Mouse (Mus musculus): ENCODE measurements around the gene Picalm. TPM values are rescaled to one million over a fixed set of nuclear protein-coding genes. Genes with fewer than 3 reads are reported as not detected.
"Not testable (repeated sequence)": the region's sequence is repeated elsewhere in the genome, so short reads cannot be mapped to it uniquely, and the experiment has no call there.

Gene Picalm
- polyA plus RNA-seq, 1 experiment from 2014 or later, result 39.1 TPM

DNA sequence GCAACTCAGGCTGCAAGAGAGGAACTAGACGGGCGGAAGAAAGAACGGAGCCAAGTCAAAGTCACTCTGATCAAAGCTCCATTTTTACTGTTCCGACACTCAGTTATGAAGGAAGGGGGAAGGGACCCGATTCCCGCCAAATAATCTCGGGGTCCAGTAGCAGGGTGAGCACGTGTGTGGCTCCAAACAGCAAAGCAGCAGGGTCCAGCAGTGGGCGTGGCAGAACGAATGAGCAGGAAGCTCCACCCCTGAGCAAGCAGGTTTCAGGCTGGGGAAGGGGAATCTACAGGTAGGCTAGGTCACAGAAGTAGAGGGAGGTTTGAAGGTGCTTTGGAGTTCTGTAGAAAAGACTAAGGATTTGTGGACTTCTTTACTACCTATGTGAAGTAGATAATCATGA is 37.8 kb downstream of the Picalm start:
- H3K27ac ChIP-seq; H3K4me1 ChIP-seq; H3K4me2 ChIP-seq; H3K4me3 ChIP-seq; ATAC-seq (replicated peaks); H3K36me3 ChIP-seq (replicated peaks); H3K9ac ChIP-seq; H3K27me3 ChIP-seq (replicated peaks); H3K9me3 ChIP-seq: not testable (repeated sequence)
- 88% methylated on average over 10 of the region's 10 CpGs for WGBS

DNA sequence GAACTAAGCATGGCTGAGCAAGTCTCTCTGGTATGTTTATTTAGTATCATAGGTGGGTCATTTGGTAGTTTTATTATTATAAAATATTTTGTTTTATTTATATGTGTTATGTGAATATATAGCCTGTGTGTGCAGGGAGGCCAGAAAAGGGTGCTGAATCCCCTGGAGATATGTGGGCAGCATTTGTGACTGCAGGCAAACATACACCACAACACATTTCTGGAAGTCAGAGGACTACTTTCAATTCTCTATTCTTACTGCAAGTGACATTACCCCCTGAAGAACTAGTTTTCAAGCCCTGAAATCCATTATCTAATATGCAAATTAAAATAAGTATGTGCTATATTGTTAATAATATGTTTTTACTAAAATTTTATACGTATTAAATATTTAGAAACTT is 43.8 kb downstream of the Picalm start:
- H3K36me3 ChIP-seq (replicated peaks), result peaks cover 7% of the 10 kb centered on the region; the same call in 1 of the 2 replicates
- no peak for ATAC-seq (replicated peaks)
- no peak overlapping the region for H3K4me2 ChIP-seq
- no peaks in the 10 kb centered on the region for H3K4me1 ChIP-seq
- no peaks in the 10 kb centered on the region for H3K9me3 ChIP-seq
- H3K9ac ChIP-seq, result no peak overlapping the region
- 97% methylated on average over 1 of the region's 1 CpGs for WGBS
- H3K27ac ChIP-seq, result no peak overlapping the region
- no peaks in the 10 kb centered on the region for H3K27me3 ChIP-seq (replicated peaks)
- no peak overlapping the region for H3K4me3 ChIP-seq

- no peaks in the 10 kb centered on the region for H3K9me3 ChIP-seq
- H3K4me2 ChIP-seq, result no peak overlapping the region
- ATAC-seq (replicated peaks), result no peak
- H3K27me3 ChIP-seq (replicated peaks), result no peaks in the 10 kb centered on the region
- 76% methylated on average over 2 of the region's 2 CpGs for WGBS
- H3K4me3 ChIP-seq, result no peak overlapping the region
- no peak overlapping the region for H3K27ac ChIP-seq
- H3K36me3 ChIP-seq (replicated peaks), result peaks cover 10% of the 10 kb centered on the region
- no peak overlapping the region for H3K9ac ChIP-seq
- H3K4me1 ChIP-seq, result no peaks in the 10 kb centered on the region
These were observed 45.6 kb downstream of the Picalm start for GRCm38 (mm10) chr7:90175576-90175975.

- ATAC-seq (replicated peaks), result no peak
- no peak overlapping the region for H3K27ac ChIP-seq
- H3K36me3 ChIP-seq (replicated peaks), result peaks cover 5% of the 10 kb centered on the region
- H3K4me3 ChIP-seq, result no peak overlapping the region
- 96% methylated on average over 1 of the region's 1 CpGs for WGBS
- no peaks in the 10 kb centered on the region for H3K4me1 ChIP-seq
- no peak overlapping the region for H3K4me2 ChIP-seq
- no peaks in the 10 kb centered on the region for H3K27me3 ChIP-seq (replicated peaks)
- H3K9me3 ChIP-seq, result no peaks in the 10 kb centered on the region
- no peak overlapping the region for H3K9ac ChIP-seq
These were observed 50.6 kb downstream of the Picalm start for GRCm38 (mm10) chr7:90180635-90181034.

DNA sequence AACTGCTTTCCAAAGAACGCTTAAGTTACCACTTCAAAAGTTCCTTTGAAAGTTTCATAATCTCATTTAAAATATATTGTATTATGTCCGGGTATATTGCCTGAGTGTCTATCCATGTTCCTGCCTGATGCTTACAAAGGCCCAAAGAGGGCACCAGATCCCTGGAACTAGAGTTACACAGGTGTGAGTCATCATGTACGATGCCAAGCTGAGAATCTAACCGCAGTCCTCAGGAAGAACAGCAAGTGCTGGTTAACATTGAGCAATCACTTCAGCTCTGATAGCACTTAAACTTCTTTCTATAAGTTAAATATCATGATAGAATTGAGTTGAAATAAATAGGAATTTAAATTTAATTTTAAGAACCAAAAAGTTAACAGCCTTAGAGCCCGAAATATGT is 70.2 kb downstream of the Picalm start:
- Histone ChIP-seq H3K4me2 (no peak overlapping the region), H3K27ac (no peak overlapping the region), H3K9me3 (no peaks in the 10 kb centered on the region), H3K9ac (no peak overlapping the region), H3K4me3 (no peak overlapping the region), H3K4me1 (no peaks in the 10 kb centered on the region), H3K27me3 (replicated peaks) (no peaks in the 10 kb centered on the region), H3K36me3 (replicated peaks) (peaks cover 8% of the 10 kb centered on the region)
- ATAC-seq (replicated peaks), result no peak
- WGBS, result 92% methylated on average over 5 of the region's 5 CpGs

DNA sequence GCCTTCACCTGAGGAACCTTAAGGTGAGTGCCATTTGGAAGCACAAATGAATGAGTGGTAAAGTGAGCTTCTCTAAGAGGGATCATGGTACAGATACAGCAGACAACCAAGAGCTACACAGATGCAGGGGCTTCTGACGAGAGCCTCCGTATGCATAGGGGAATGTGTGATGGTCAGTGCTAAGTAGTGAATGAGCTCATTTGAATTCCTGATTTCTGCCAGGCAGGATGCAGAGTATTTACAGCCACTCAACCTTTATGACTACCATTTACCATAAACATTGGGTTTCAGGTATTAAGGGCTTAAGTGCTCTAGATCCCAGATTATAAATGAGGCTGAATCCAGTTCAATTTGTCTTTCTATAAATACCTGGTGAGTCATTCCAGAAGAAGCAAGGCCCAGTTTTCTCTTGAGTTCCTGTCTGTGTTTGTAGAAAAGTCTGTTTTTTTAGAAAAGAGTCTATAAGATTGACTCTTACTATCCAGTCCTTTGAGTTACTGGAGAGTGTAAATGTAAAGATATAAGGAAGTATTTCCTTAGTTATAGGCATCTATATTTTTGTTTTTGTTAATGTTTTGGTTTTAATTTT is 72.0 kb downstream of the Picalm start:
- no peak for ATAC-seq (replicated peaks)
- Histone ChIP-seq H3K27me3 (replicated peaks) (no peaks in the 10 kb centered on the region), H3K4me2 (no peak overlapping the region), H3K9me3 (no peaks in the 10 kb centered on the region), H3K27ac (no peak overlapping the region), H3K4me3 (no peak overlapping the region), H3K9ac (no peak overlapping the region), H3K36me3 (replicated peaks) (peaks cover 4% of the 10 kb centered on the region), H3K4me1 (no peaks in the 10 kb centered on the region)
- 85% methylated on average over 2 of the region's 2 CpGs for WGBS

DNA sequence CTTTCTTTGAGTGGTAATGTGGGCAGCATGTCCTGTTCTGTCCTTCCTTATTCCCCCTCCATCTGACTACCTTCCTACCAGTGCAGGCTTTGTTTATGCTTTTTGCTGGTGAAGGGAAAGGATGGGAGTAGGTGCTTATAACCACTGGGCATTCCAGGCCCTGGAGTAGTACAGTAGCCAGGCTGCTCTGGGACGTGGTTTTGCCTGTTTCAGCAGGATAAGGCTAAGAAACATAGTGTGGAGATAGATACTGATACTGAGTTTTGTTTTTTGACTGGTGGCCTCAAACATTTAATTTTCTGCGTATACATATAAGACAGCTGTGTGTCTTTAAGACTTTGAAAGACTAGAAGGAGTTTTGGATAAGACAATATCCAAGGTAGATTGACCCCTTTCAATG is 73.9 kb downstream of the Picalm start:
- no peak for ATAC-seq (replicated peaks)
- Histone ChIP-seq H3K27ac (no peak overlapping the region), H3K4me3 (no peak overlapping the region)

DNA sequence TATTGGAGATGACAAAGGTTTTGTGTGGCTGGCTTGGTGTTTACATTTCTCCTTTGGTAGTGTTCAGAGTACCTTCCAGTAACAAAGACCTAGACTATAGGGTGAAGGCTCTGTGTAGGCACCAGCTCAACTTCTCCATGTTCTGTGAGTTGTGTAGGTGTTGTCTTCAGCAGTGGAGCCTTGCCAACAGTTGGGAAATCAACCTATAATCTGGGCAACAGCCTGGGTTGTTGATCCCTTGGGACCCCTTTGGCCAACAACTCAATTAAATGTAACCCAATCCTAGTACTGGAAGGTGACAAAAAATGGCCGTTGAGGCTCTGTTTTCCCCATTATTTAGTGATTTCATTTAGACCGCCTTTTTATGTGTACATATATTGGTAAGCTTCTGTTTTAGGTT is 80.1 kb downstream of the Picalm start:
- H3K27me3 ChIP-seq (replicated peaks), result no peaks in the 10 kb centered on the region

More for the DNA sequence above, 73.9 kb downstream of the Picalm start:
- peaks cover 12% of the 10 kb centered on the region for H3K36me3 ChIP-seq (replicated peaks)
- no peaks in the 10 kb centered on the region for H3K27me3 ChIP-seq (replicated peaks)
- H3K9ac ChIP-seq, result no peak overlapping the region
- H3K4me2 ChIP-seq, result no peak overlapping the region
- no peaks in the 10 kb centered on the region for H3K4me1 ChIP-seq
- 96% methylated on average over 2 of the region's 2 CpGs for WGBS
- no peaks in the 10 kb centered on the region for H3K9me3 ChIP-seq

DNA sequence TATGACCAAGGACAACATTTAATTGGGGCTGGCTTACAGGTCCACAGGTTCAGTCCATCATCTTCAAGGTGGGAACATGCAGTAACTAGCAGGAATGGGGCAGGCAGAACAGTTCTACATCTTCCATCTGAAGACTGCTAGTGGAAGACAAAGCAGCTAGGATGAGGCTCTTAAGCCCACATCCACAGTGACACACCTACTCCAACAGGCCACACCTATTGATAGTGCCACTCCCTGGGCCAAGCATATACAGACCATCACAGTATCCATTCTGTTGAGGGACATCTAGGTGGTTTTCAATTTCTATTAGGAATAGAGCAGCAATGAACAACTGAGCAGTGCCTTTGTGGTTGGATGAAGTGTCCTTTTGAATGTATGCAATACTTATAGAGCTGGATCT is 80.9 kb downstream of the Picalm start:
- no peaks in the 10 kb centered on the region for H3K4me1 ChIP-seq
- H3K36me3 ChIP-seq (replicated peaks), result peaks cover 9% of the 10 kb centered on the region; the same call in 1 of the 2 replicates
- ATAC-seq (replicated peaks), result no peak
- no peaks in the 10 kb centered on the region for H3K27me3 ChIP-seq (replicated peaks)
- H3K9me3 ChIP-seq, result no peaks in the 10 kb centered on the region
- H3K4me2 ChIP-seq, result no peak overlapping the region
- no peak overlapping the region for H3K27ac ChIP-seq
- no peak overlapping the region for H3K9ac ChIP-seq
- no peak overlapping the region for H3K4me3 ChIP-seq

More for the DNA sequence above, 80.1 kb downstream of the Picalm start:
- no peak for ATAC-seq (replicated peaks)
- Histone ChIP-seq H3K27ac (no peak overlapping the region), H3K4me1 (no peaks in the 10 kb centered on the region), H3K9me3 (no peaks in the 10 kb centered on the region), H3K4me2 (no peak overlapping the region), H3K4me3 (no peak overlapping the region), H3K36me3 (replicated peaks) (peaks cover 9% of the 10 kb centered on the region; the same call in 1 of the 2 replicates), H3K9ac (no peak overlapping the region)
- WGBS, result 94% methylated on average over 2 of the region's 2 CpGs

DNA sequence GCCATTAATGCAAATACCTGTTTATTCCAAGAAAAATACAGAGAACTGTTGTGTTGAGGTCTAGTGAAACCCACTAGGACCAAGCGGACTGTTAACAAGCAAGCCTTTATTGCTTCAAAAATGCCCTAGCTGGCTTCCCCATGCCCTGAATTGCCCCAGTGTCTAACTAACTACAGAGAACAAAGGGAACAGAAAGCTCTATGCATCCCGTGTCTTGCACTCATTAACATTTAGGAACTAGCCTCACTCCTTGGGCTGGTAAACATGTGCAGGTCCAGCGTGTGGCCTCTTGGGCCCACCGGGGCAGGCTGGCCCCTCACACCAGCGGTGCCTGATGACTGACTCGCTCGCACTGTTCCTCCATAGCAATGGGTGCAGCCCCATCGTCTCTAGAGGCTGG is 86.5 kb downstream of the Picalm start:
- H3K36me3 ChIP-seq (replicated peaks), result no peaks in the 10 kb centered on the region
- no peak overlapping the region for H3K4me3 ChIP-seq
- H3K9me3 ChIP-seq, result no peaks in the 10 kb centered on the region
- H3K4me2 ChIP-seq, result no peak overlapping the region
- H3K9ac ChIP-seq, result no peak overlapping the region
- no peaks in the 10 kb centered on the region for H3K4me1 ChIP-seq
- no peaks in the 10 kb centered on the region for H3K27me3 ChIP-seq (replicated peaks)
- no peak for ATAC-seq (replicated peaks)
- WGBS, result 66% methylated on average over 8 of the region's 8 CpGs
- no peak overlapping the region for H3K27ac ChIP-seq

GRCm38 (mm10) chr7:90218122-90218521 is 88.1 kb downstream of the Picalm start:
- no peaks in the 10 kb centered on the region for H3K27me3 ChIP-seq (replicated peaks)
- 85% methylated on average over 5 of the region's 5 CpGs for WGBS
- no peak overlapping the region for H3K27ac ChIP-seq
- H3K4me1 ChIP-seq, result no peaks in the 10 kb centered on the region
- H3K9me3 ChIP-seq, result no peaks in the 10 kb centered on the region
- no peak overlapping the region for H3K4me2 ChIP-seq
- ATAC-seq (replicated peaks), result no peak
- H3K9ac ChIP-seq, result no peak overlapping the region
- H3K36me3 ChIP-seq (replicated peaks), result no peaks in the 10 kb centered on the region
- no peak overlapping the region for H3K4me3 ChIP-seq

DNA sequence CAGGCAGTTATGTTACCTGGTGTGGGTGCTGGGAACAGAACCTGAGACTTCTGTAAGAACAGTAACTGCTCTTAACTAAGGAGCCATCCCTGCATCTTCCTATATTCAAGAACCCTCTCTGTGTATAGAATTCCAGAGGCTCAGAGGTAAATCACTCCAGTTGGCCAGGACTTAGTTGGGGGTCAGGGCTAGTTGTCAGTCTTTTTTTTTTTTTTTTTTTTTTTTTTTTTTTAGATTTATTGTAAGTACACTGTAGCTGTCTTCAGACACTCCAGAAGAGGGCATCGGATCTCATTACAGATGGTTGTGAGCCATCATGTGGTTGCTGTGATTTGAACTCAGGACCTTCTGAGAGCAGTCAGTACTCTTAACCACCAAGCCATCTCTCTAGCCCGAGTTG is 91.5 kb downstream of the Picalm start:
- WGBS, result 79% methylated on average over 2 of the region's 2 CpGs
- Histone ChIP-seq H3K9me3 (no peaks in the 10 kb centered on the region), H3K27me3 (replicated peaks) (no peaks in the 10 kb centered on the region), H3K4me1 (no peaks in the 10 kb centered on the region), H3K9ac (no peak overlapping the region), H3K4me3 (no peak overlapping the region), H3K4me2 (no peak overlapping the region), H3K36me3 (replicated peaks) (no peaks in the 10 kb centered on the region), H3K27ac (no peak overlapping the region)
- ATAC-seq (replicated peaks), result no peak

GRCm38 (mm10) chr7:90228075-90228474 is 98.1 kb downstream of the Picalm start:
- WGBS, result 92% methylated on average over 4 of the region's 4 CpGs
- no peak overlapping the region for H3K27ac ChIP-seq
- no peak overlapping the region for H3K4me2 ChIP-seq
- no peaks in the 10 kb centered on the region for H3K36me3 ChIP-seq (replicated peaks)
- H3K4me3 ChIP-seq, result no peak overlapping the region
- no peak for ATAC-seq (replicated peaks)
- no peak overlapping the region for H3K9ac ChIP-seq
- H3K9me3 ChIP-seq, result no peaks in the 10 kb centered on the region
- H3K27me3 ChIP-seq (replicated peaks), result no peaks in the 10 kb centered on the region
- no peaks in the 10 kb centered on the region for H3K4me1 ChIP-seq
